Mouse (Mus musculus): Measurements from ENCODE around the gene Gm27021. TPM values are rescaled to one million over a fixed set of nuclear protein-coding genes. Genes with fewer than 3 reads are reported as not detected.

Gene Gm27021
- polyA plus RNA-seq, 1 experiment from 2014 or later, result 5.2 TPM

DNA sequence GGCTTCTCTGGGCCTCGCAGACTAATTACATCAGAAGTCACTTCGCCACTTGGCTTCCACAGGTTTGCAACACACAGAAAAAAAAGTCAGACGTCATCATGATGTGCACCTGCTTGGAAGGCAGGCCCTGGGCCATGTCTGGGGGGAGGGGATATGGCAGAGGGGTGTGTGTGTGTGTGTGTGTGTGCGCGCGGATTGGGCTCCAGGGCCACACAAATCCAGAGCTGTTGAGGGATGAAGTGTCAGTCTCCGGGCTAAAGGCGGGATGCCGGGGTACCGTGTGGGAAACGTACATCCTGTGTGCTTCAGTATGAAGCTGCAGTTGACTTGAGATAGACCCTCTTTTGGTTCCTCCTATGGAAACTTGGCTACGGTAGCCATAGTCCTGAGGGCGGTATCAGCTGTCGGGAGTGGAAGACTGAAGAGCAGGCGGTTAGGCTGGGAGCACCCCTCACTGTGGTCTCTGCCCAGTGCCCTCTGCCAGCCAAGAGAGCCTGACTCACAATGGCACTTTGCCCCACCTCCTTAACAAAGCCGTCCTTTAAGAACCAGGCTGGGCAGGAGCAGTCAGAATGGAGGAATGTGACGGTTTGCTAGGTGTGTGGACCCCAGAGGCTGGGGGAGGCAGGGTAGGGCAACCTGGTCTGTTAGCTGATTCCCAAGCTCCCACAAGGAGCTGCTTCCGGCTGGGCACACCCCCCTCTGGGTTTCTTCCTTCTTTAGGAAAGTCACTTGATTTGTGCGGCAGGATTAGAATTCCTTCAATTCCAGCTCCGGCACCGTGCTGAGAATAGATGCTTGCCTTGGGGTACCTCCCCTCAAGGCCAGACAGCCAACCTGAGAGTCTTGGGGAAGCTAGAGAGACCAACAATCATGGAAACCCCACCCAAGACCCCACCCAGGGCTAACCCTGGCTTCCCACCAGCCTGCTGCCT lies 36.2 kb downstream of the Gm27021 start:
- Histone ChIP-seq H3K27me3 (peaks cover 52% of the 10 kb centered on the region), H3K36me3 (no peaks in the 10 kb centered on the region), H3K9me3 (no peaks in the 10 kb centered on the region), H3K27ac (no peak overlapping the region), H3K4me3 (no peak overlapping the region), H3K9ac (no peak overlapping the region), H3K4me1 (replicated peaks) (peaks cover 20% of the 10 kb centered on the region), H3K4me2 (no peak overlapping the region)
- 80% methylated on average over 21 of the region's 21 CpGs for WGBS
- ATAC-seq (ENCODE audit: low FRiP score), result no peak

- H3K4me3 ChIP-seq, result no peak overlapping the region
- no peaks in the 10 kb centered on the region for H3K36me3 ChIP-seq
- no peak overlapping the region for H3K4me2 ChIP-seq
- ATAC-seq (ENCODE audit: low FRiP score), result no peak
- H3K4me1 ChIP-seq (replicated peaks), result peaks cover 20% of the 10 kb centered on the region
- H3K9ac ChIP-seq, result no peak overlapping the region
- H3K27me3 ChIP-seq, result peaks cover 47% of the 10 kb centered on the region
- 55% methylated on average over 6 of the region's 6 CpGs for WGBS
- H3K9me3 ChIP-seq, result no peaks in the 10 kb centered on the region
- H3K27ac ChIP-seq, result no peak overlapping the region
Measured at GRCm38 (mm10) chr8:120630848-120631247, 37.0 kb downstream of the Gm27021 start.

DNA sequence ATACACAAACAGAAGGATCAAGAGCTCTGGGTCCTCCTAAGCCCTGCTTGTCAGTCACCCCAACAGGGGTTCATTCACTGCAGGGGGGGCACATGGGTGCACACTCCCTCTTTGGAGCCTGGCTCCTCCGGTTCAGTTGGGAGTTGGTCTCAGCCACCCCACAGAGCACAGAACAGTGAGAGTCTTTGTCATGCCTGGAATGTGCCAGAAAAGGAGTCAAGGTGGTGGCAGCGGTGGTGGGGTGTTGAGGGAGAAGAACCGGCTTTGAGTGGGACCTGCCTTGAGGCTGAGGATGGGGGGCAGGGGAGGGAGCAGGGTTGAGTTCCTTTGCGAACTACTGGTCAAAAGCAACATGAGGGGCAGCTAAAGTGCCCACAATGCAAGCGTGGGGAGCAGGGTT lies 37.8 kb downstream of the Gm27021 start:
- no peak overlapping the region for H3K4me3 ChIP-seq
- no peak overlapping the region for H3K27ac ChIP-seq
- peaks cover 20% of the 10 kb centered on the region for H3K4me1 ChIP-seq (replicated peaks)
- no peak for ATAC-seq (ENCODE audit: low FRiP score)
- no peaks in the 10 kb centered on the region for H3K36me3 ChIP-seq
- H3K9me3 ChIP-seq, result no peaks in the 10 kb centered on the region
- no peak overlapping the region for H3K9ac ChIP-seq
- 45% methylated on average over 5 of the region's 5 CpGs for WGBS
- H3K4me2 ChIP-seq, result no peak overlapping the region
- H3K27me3 ChIP-seq, result peaks cover 39% of the 10 kb centered on the region

- Histone ChIP-seq H3K9ac (no peak overlapping the region), H3K4me2 (no peak overlapping the region), H3K9me3 (no peaks in the 10 kb centered on the region), H3K27me3 (peaks cover 12% of the 10 kb centered on the region; the same call in 1 of the 2 replicates), H3K4me3 (no peak overlapping the region), H3K27ac (no peak overlapping the region), H3K4me1 (replicated peaks) (no peaks in the 10 kb centered on the region), H3K36me3 (no peaks in the 10 kb centered on the region)
- ATAC-seq (ENCODE audit: low FRiP score), result no peak
- 79% methylated on average over 5 of the region's 5 CpGs for WGBS
Measured at GRCm38 (mm10) chr8:120627298-120627697, 40.6 kb downstream of the Gm27021 start.

DNA sequence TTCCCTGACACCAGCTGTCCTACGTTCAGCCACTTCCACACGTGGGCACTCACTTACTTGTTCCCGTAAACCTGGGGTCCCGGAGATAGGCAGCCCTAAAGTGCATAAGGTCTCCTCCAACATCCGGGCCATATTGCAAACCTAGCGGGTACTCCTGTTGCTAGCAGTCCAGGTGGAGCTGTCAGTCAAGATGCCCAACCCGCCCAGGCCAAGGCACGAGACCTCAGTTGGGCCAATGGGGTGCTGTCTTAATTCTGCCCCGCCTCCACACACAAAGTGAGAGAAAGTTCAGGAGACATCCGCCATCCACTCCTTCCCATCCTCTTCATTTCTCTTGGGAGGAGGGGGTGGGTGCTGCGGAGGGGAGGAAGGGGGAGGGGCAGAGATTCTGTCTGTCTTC lies 41.4 kb downstream of the Gm27021 start:
- H3K4me2 ChIP-seq, result no peak overlapping the region
- H3K4me1 ChIP-seq (replicated peaks), result peaks cover 8% of the 10 kb centered on the region
- 69% methylated on average over 10 of the region's 11 CpGs for whole genome bisulfite sequencing
- no peak overlapping the region for H3K27ac ChIP-seq
- H3K4me3 ChIP-seq, result no peak overlapping the region
- no peak for ATAC-seq (ENCODE audit: low FRiP score)
- H3K9me3 ChIP-seq, result no peaks in the 10 kb centered on the region
- H3K27me3 ChIP-seq, result 0 out of 2 replicates have a peak, but pooled peaks cover 6% of the 10 kb centered on the region
- no peaks in the 10 kb centered on the region for H3K36me3 ChIP-seq
- H3K9ac ChIP-seq, result no peak overlapping the region

DNA sequence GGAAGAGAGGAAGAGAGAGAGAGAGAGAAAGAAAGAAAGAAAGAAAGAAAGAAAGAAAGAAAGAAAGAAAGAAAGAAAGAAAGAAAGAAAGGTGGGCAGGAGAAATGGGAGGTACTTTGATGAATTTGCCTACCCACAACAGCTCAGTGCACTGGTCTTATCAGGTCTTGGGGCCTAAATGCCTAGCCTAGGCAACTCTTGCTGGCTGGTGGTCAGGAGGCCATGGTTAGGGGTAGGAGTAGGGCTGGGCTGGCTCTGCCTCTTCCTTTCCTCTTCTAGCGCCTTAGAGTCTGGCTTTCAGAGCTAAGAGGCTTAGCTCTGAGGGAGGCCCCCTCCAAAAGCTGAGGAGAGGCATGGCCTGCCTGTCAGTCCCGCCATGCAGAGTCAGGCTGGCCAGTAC lies 44.3 kb downstream of the Gm27021 start:
- no peak overlapping the region for H3K9ac ChIP-seq
- ATAC-seq (ENCODE audit: low FRiP score), result no peak
- H3K4me3 ChIP-seq, result no peak overlapping the region
- no peak overlapping the region for H3K4me2 ChIP-seq
- no peaks in the 10 kb centered on the region for H3K9me3 ChIP-seq
- WGBS, result 40% methylated on average over 2 of the region's 2 CpGs
- H3K36me3 ChIP-seq, result no peaks in the 10 kb centered on the region
- no peaks in the 10 kb centered on the region for H3K27me3 ChIP-seq
- H3K27ac ChIP-seq, result no peak overlapping the region
- peaks cover 14% of the 10 kb centered on the region for H3K4me1 ChIP-seq (replicated peaks)

DNA sequence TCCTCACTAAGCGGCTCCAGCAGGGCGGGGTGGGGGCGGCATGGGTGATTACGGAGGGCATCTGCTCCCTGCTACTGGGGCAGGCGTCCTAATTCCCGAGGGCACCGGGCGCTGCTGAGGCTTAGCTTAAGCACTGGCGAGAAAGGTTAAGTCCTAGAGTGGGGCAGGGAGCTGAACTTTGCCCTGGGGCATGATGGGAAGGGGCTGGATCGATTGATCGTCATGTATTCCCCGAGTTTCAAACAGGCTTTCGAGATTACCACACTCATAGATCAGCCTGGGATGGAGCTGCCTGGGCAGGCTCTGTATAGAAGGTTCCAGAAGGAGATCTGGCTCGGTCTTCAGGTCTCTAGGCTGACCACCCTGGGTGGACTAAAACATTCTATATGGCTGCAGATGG lies 45.7 kb downstream of the Gm27021 start:
- Histone ChIP-seq H3K36me3 (no peaks in the 10 kb centered on the region), H3K9me3 (no peaks in the 10 kb centered on the region), H3K27me3 (no peaks in the 10 kb centered on the region), H3K9ac (no peak overlapping the region), H3K4me2 (no peak overlapping the region), H3K4me3 (no peak overlapping the region), H3K27ac (no peak overlapping the region), H3K4me1 (replicated peaks) (peaks cover 27% of the 10 kb centered on the region)
- WGBS, result 73% methylated on average over 14 of the region's 14 CpGs
- no peak for ATAC-seq (ENCODE audit: low FRiP score)

DNA sequence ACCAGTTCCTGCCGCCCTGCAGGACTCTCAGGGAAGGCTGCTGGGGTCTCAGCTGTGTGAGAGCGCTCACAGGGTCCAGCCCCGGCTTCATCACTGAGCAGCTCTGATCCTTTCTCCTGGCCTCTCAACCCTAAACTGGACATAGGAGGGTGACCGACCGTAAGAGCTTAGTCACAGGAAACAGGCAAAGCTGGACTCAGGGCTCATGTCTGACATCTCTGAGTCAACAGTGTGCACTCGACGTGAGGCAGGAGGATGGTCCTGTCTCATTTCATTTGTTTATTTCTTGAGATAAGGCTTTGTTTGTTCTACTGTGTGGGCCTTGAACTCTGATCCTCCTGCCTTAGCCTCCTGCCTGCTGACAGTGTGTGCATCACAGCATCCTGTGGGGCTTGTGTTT lies 47.4 kb downstream of the Gm27021 start:
- WGBS, result 51% methylated on average over 7 of the region's 7 CpGs
- no peak overlapping the region for H3K4me2 ChIP-seq
- ATAC-seq (ENCODE audit: low FRiP score), result no peak
- no peaks in the 10 kb centered on the region for H3K27me3 ChIP-seq
- H3K36me3 ChIP-seq, result no peaks in the 10 kb centered on the region
- H3K4me1 ChIP-seq (replicated peaks), result peaks cover 44% of the 10 kb centered on the region
- H3K27ac ChIP-seq, result no peak overlapping the region
- H3K4me3 ChIP-seq, result no peak overlapping the region
- no peak overlapping the region for H3K9ac ChIP-seq
- no peaks in the 10 kb centered on the region for H3K9me3 ChIP-seq

DNA sequence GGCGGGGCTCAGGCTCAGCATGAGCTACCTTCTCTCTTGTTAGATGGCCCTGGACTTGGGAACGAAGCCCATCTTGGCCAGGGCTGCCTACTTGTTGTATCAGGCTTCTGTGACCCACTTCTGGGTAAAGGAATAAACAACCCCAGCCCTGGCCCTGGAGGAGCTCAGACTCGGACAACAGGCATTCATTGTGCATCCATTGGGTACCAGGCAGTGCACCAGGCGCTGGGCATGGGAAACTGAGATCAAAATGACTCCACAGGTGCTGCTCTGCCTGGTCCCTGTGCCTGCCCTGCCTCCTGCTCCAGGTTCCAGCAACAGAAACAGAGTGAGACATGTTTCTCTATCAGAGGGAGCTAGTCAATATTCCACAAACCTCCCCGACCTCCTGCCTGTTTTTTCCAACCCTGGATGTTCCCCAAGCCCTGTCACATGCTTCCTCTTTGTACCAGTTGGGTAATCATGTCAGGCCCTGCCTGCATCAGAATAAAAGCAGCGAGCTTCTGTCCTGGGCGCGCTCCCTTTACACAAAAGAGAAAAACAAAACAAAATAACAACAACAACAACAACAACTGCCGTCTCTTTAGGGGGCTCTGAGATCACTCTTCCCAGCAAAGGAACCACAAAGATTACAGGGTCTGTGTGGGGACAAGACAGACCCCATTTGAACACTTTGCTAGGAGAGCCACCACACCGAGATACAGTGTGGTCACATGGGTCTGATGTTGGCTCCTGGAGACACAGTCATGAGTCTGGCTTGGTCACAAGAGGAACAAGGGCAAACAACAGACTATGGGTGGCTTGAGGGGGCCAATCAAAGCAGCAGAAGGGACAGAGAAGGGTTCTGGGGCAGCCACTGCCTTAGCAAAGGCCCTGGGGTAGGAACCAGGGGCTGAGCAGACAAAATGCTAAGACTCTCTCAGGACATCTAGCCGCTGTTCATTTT lies 48.4 kb downstream of the Gm27021 start:
- Histone ChIP-seq H3K36me3 (no peaks in the 10 kb centered on the region), H3K27me3 (no peaks in the 10 kb centered on the region), H3K4me1 (replicated peaks) (peaks cover 44% of the 10 kb centered on the region), H3K9me3 (no peaks in the 10 kb centered on the region), H3K4me3 (no peak overlapping the region), H3K9ac (no peak overlapping the region), H3K27ac (no peak overlapping the region), H3K4me2 (no peak overlapping the region)
- WGBS, result 75% methylated on average over 11 of the region's 11 CpGs
- ATAC-seq (ENCODE audit: low FRiP score), result no peak

DNA sequence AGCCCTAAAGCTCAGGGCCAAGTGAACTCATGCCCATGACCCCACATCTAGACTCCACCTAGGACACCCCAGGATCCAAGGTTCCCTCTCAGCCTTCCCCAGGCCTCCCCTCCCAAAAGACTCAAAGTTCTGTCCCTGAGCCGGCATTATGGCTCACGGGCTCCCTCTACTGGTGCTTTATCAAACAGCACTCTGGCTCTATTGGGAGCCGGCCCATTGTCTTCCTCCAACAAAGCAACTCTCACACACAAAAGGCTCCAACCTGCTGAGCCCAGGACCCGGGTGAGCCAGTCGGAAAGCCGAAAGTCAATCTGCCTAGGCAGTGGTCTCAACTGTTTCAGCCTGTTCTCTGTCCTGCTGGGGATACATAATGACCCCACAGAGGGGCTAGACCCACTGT lies 49.8 kb downstream of the Gm27021 start:
- Histone ChIP-seq H3K4me3 (no peak overlapping the region), H3K27me3 (no peaks in the 10 kb centered on the region), H3K9ac (peak overlapping the region; percentile 47; the same call in 1 of the 2 replicates), H3K4me1 (replicated peaks) (peaks cover 44% of the 10 kb centered on the region), H3K36me3 (no peaks in the 10 kb centered on the region), H3K27ac (peak overlapping the region; percentile 70; the same call in 1 of the 2 replicates), H3K4me2 (peak overlapping the region; percentile 22), H3K9me3 (no peaks in the 10 kb centered on the region)
- 0% methylated on average over 6 of the region's 6 CpGs for WGBS
- ATAC-seq (ENCODE audit: low FRiP score), result peak; percentile 55

GRCm38 (mm10) chr8:120616663-120617626 lies 50.9 kb downstream of the Gm27021 start:
- H3K4me1 ChIP-seq (replicated peaks), result peaks cover 41% of the 10 kb centered on the region
- H3K4me3 ChIP-seq, result no peak overlapping the region
- H3K4me2 ChIP-seq, result no peak overlapping the region
- H3K27ac ChIP-seq, result peak overlapping the region; percentile 76
- H3K27me3 ChIP-seq, result no peaks in the 10 kb centered on the region
- WGBS, result 22% methylated on average over 7 of the region's 8 CpGs
- peak; percentile 73 for ATAC-seq (ENCODE audit: low FRiP score)
- H3K9ac ChIP-seq, result peak overlapping the region; percentile 53; the same call in 1 of the 2 replicates
- H3K9me3 ChIP-seq, result no peaks in the 10 kb centered on the region
- no peaks in the 10 kb centered on the region for H3K36me3 ChIP-seq
